Mouse (Mus musculus): ENCODE results near the gene Rps26.

The Rps26 gene

GRCm38 (mm10) chr10:128626311-128627310 is at the start of gene Rps26:
TSS of gene Rps26 (minus strand) at chr10:128626747.
- DNase-seq (ENCODE audit: low spot score): peak; percentile 97

- no peak for DNase-seq (ENCODE audit: low spot score)
These were observed 48.0 kb upstream of the Rps26 start for GRCm38 (mm10) chr10:128674469-128675008.

- DNase-seq (ENCODE audit: low spot score): peak; percentile 37
These were observed 47.4 kb upstream of the Rps26 start, which contains the start of gene Suox for GRCm38 (mm10) chr10:128673763-128674468. TSS of gene Suox (minus strand) at chr10:128674073.

GRCm38 (mm10) chr10:128671148-128671547 is 44.6 kb upstream of the Rps26 start:
- no peak for DNase-seq (ENCODE audit: low spot score)

GRCm38 (mm10) chr10:128668790-128669672 is 42.5 kb upstream of the Rps26 start:
- no peak for DNase-seq (ENCODE audit: low spot score)

GRCm38 (mm10) chr10:128665806-128666205 is 39.3 kb upstream of the Rps26 start:
- DNase-seq (ENCODE audit: low spot score): no peak

GRCm38 (mm10) chr10:128665307-128665706 is 38.8 kb upstream of the Rps26 start:
- no peak for DNase-seq (ENCODE audit: low spot score)

GRCm38 (mm10) chr10:128664808-128665207 is 38.3 kb upstream of the Rps26 start:
- no peak for DNase-seq (ENCODE audit: low spot score)

- DNase-seq (ENCODE audit: low spot score): no peak
These were observed 37.1 kb upstream of the Rps26 start for GRCm38 (mm10) chr10:128663441-128664220.

GRCm38 (mm10) chr10:128662465-128662864 is 35.9 kb upstream of the Rps26 start:
- no peak for DNase-seq (ENCODE audit: low spot score)

- DNase-seq (ENCODE audit: low spot score): no peak
These were observed 32.9 kb upstream of the Rps26 start for GRCm38 (mm10) chr10:128659490-128659889.

GRCm38 (mm10) chr10:128657844-128658243 is 31.3 kb upstream of the Rps26 start:
- no peak for DNase-seq (ENCODE audit: low spot score)

GRCm38 (mm10) chr10:128656731-128657130 is 30.2 kb upstream of the Rps26 start:
- no peak for DNase-seq (ENCODE audit: low spot score)

- DNase-seq (ENCODE audit: low spot score): no peak
These were observed 28.7 kb upstream of the Rps26 start for GRCm38 (mm10) chr10:128655254-128655653.

- DNase-seq (ENCODE audit: low spot score): no peak
These were observed 27.3 kb upstream of the Rps26 start for GRCm38 (mm10) chr10:128653866-128654265.

- DNase-seq (ENCODE audit: low spot score): no peak
These were observed 19.9 kb upstream of the Rps26 start for GRCm38 (mm10) chr10:128646139-128647089.

GRCm38 (mm10) chr10:128645111-128646011 is 18.8 kb upstream of the Rps26 start, which contains the start of gene Ikzf4:
TSS of gene Ikzf4 (minus strand) at chr10:128645991.
- no peak for DNase-seq (ENCODE audit: low spot score)

GRCm38 (mm10) chr10:128642749-128643148 is 16.2 kb upstream of the Rps26 start:
- no peak for DNase-seq (ENCODE audit: low spot score)

Measured in layer of hippocampus, adult 9-10 months (tissue).